Mouse (Mus musculus) cerebellum, adult 18-20 months (tissue): Measurements from ENCODE around the gene Fgfr2.
A peak's percentile ranks its signal among the peaks of the same experiment; 100 is the strongest.

Source experiments
- DNase-seq, 2 experiments: peaks; one replicate each; pipeline ENCODE4 v3.0.0; 2021

Fgfr2 gene

DNA sequence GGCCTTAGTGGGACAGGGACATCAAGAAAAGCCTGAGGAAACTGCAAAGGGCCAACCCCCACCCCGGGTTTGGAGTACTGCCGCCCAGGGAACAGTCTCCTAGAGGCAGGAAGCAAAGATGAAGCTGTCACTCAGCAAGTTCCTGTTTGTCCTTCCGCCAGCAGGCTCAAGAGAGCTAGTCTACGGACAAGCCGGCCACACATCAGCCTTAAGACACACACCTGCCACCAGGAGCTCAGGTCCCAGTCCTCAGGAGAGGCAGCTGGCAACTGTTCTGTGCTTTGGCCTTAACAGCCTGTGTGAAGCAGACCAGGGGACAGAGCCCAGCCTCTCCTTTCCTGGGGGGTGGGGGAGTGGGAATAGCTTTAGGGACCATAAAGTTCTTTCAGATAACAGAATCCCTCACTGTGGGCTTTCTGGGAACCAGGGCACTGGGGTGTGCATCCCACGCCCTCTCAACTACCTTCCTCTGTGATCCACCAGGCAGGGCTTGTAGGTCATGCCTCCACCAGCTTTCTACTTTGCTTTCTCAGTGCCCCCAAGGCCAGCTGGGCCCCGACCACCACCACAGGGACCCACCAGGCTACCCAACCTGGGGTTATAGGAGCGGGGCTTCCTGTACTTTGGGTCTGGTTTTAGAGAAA lies 409.5 kb downstream of the Fgfr2 start:
- peak; percentile 28 to 44 for DNase-seq

DNA sequence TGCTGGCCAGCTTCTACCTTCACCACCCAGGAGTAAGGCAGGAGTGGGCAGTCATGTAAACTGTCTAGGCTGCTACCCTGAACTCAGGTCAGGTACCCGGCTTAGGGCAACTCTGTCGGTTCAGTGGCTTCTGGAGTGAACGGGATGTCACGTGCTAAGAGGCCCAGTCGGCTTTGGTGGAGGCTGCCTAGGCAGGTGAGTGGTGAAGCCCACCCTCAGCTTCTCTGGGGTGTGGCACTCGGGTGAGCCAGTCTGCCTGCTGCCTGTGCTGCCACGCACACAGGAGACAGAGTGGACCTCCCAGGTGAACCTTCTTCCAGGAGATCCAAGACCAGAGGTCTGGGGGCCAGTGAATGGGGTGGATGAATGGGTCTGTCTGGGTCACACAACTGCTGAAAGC lies 410.2 kb downstream of the Fgfr2 start:
- DNase-seq: peak in 1 of 2 experiments; percentile 31

GRCm38 (mm10) chr7:132712044-132712708 lies 411.0 kb downstream of the Fgfr2 start:
- DNase-seq: peak in 1 of 2 experiments; percentile 21

GRCm38 (mm10) chr7:132711579-132711978 lies 411.6 kb downstream of the Fgfr2 start:
- DNase-seq: no peak

DNA sequence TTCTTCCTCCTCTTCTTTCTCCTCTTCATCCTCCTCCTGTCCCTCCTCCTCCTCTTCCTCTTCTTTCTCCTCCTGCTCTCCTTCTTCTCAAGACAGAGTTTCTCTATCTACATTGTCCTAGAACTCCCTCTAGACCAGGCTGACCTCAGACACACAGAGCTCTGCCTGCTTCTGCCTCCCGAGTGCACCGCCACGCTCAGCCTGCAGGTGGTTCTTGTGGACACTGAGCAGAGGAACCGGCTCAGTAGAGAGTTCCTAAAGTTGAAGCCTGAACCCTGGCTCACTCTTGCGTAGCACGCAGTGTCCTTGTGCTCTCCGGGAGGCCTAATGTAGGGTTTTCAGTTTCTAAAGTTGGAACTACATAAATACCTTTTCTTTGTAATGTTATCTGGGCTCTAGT lies 418.0 kb downstream of the Fgfr2 start:
- no peak for DNase-seq

GRCm38 (mm10) chr7:132704310-132704875 lies 418.8 kb downstream of the Fgfr2 start:
- peak in 1 of 2 experiments; percentile 29 for DNase-seq

DNA sequence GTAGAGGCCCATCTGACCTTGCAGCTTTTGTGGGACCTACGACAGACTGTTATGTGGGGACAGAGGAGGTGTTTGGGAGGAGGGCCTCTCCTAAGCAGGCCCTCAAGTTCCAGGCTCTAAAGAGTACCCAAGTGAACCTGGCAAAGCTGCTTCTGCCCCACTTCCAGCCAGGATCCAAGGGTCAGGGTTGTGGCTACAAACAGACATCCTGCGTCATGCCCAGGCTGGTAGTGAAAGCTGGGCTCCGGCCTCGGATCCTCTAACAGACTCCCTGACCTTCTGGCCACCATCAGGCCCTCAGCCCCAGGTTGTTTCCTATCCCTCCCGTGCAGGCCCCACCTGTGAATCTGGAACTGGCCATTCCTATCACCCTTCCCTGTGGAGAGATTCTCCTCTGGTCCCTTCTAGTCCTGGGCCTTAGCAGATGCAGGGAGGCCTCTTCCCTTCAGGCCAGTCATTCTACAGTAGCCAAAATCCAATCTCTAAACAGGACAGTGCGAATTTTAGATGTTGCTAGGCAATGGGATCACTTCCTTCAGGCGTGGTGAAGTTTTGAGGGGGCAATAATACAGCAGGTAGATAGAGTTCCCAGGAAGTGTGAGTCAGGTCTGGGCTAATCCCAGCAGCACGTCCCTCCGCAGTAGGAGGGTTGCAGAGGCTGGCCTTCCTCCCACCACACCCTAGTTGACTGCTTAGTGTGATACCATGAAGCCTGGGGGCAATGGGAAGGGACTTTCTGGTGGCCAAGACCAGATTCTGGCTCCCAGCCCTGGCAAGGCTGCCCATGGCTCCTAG lies 419.4 kb downstream of the Fgfr2 start:
- DNase-seq: peak in 1 of 2 experiments; percentile 26

DNA sequence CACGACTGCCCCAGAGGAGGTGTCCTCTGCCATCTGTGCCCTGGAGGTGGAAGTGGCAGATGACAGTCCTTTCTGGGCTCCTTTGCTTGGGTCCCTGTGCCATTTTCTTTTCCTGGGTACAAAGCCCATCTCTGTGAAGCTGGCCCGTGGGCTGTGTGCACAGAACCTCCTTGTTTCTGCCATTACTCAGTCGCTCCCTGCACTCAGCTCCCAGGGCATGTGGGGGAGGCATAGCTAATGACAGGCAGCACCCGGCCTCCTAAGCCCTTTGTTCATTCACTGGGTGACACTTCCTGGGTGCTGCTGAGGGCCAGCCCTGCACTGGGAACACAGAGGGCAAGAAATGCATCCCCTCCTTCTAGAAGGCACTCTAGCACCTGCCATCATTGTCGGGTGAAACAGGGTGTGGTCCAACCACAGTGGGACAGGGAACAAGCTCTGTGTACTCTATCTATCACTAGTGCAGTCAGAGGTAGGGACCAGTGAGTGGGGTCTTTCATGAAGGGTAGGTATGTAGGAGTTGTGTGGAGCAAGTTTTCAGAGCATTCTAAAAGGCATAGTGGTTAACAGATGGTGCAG lies 420.6 kb downstream of the Fgfr2 start:
- no peak for DNase-seq

- no peak for DNase-seq
Measured at GRCm38 (mm10) chr7:132702024-132702423, 421.1 kb downstream of the Fgfr2 start.

DNA sequence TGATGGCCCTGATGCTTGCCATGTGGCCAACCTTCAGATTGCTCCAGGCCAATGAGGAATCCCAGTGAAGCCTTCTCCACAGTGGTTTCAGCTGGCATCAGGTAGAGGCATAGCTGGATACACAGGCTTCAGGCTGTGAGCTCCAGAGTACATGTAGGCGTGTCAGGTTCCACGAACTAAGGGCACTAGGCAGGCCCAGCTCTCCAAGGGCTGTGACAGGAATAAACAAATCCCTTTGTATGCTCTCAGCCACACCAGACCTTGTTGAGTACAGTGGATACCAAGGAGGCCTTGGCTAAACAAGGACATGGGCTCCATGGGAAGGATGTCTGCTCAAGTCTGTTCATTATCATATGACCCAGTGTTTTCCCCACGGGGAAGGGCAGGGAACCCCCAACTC lies 421.7 kb downstream of the Fgfr2 start:
- no peak for DNase-seq

GRCm38 (mm10) chr7:132700107-132700506 lies 423.0 kb downstream of the Fgfr2 start:
- no peak for DNase-seq

GRCm38 (mm10) chr7:132699639-132700038 lies 423.5 kb downstream of the Fgfr2 start:
- DNase-seq: no peak

DNA sequence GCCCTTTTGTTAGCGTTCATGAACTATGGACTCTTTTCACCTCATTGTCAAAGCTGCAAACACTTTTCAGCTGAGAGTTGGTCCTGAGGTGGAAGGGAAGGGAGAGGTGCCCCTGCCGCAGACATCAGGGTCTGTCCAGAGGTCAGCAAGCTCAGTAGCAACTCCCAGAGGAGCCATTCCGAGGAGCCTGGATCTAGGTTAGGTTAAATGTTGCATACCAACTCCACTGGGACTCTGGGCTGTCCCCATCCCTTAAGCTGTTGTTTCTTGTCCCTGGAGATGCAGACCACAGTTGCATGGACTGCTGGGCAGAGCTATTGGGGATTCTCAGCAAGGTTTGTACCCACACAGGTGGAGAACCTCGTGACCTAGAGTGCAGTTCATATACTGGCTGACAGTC lies 424.0 kb downstream of the Fgfr2 start:
- no peak for DNase-seq

- DNase-seq: no peak
Measured at GRCm38 (mm10) chr7:132698737-132699136, 424.4 kb downstream of the Fgfr2 start.

DNA sequence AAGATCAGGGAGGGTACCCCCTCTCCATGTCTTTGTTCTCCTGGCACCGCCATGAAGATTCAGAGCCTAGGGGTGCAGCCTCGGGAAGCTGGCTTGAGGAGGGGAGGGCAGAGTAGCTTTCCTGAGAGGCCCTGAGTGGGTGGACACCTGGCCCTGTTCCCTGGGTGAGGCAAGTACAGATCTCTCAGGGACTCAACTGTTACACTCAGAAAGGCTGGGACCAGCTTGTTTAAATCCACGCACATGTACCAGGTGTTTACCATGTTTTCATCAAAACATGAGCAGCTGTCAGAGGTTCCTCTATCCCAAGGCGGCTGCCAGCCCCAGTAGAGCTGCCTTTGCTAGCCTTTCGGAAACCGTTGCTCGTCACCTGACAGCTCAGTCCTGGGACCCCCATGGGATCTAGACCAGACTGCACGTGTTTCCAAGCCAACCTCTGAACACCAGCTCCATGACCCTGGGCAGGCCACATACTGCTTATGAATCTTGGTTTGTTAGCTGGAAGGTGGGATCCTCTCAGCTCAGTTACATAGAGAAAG lies 425.8 kb downstream of the Fgfr2 start:
- no peak for DNase-seq

- no peak for DNase-seq
Measured at GRCm38 (mm10) chr7:132693561-132693960, 429.6 kb downstream of the Fgfr2 start.

DNA sequence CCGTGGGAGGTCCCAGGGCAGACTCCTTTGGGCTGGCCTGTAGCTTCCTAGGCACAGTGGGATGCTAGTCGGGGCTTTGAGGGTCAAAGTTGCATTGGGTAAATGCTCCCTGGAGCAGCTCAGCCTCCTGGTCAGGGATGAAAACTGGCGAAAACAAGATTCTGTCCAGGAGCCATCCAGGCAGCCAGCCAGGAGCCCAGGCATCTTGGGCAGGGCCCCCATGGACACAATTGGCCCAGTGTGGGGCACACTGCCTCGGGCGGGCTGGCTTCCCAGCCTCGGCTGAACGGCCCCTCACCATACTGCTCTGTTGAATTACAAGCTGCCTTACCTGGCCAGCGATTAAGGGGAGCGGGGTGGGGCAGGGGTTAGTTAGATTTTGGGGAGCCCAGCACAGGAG lies 430.4 kb downstream of the Fgfr2 start:
- peak in 1 of 2 experiments; percentile 51 for DNase-seq

DNA sequence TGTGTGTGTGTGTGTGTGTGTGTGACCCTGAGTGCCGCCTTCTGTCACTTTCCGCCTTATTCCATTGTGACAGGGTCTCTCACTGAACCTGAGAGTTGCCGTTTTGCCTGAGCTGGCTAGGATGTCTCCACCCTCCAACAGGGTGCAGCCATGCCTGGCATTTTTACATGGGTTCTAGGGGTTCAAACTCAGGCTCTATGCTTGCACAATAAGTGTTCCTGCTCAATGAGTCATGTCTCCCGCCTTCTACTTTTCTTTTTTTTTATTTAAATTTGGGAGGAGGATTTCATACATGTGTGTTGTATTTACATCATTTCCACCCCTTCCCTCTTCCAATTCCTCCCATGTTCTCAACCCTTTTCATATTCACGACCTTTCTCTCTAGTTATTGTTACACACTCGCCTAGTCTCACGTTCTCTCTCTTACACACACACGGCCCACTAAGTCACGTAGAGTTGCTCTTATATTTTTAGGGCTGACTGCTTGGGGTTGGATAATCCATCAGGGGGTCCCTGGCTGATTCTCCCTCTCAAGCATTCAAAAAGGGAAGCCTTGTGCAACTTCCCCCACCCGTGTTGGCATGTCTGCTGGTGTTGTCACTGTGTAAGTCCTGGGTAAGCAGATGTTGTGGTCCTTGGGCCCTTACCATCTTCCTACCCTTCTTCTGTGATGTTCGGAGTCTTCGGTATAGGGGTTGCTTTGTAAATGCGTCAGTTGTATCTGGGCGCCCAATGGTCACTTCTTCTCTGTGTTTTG lies 432.3 kb downstream of the Fgfr2 start:
- DNase-seq: no peak

- no peak for DNase-seq
Measured at GRCm38 (mm10) chr7:132689722-132690121, 433.4 kb downstream of the Fgfr2 start.

DNA sequence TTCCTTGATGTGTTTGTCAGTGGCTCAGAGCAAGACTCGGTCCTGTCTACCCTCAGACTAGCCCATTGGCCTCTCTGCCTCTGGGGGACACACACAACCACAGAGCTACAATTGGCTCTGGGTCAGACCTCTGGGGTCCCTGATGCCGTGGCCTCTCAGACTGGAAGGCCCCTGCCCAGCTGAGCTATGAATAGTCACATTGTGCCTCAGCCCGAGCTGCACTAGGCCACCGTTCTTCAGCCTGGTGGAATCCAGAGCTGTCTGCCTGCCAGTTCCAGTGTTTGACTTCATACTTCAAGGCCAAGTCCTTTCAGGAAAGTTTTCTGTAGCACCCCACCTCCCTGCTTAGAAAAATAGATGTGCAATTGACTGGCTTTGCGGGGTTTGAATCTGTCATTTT lies 434.4 kb downstream of the Fgfr2 start:
- DNase-seq: peak in 1 of 2 experiments; percentile 38

GRCm38 (mm10) chr7:132687897-132688296 lies 435.3 kb downstream of the Fgfr2 start:
- no peak for DNase-seq

DNA sequence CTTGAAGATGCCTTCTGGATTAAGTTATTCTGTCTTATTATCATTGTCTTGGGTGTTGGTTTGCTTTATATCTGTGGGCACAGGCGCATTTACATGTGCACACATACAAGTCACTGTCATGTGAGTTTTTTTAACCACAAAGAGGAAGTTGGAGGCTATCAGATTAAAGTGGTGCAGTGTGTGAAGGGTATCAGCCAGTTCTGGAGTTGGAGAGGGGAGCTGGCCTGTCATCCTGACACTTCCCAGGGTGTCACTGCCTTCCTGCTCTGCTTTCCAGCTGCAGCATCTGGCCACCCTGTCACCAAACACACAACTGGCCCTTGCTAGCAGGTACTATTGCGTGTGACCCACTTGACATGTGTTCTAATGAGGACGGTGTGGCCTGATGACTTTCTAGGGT lies 436.6 kb downstream of the Fgfr2 start:
- no peak for DNase-seq
